In the genomic region with DNA sequence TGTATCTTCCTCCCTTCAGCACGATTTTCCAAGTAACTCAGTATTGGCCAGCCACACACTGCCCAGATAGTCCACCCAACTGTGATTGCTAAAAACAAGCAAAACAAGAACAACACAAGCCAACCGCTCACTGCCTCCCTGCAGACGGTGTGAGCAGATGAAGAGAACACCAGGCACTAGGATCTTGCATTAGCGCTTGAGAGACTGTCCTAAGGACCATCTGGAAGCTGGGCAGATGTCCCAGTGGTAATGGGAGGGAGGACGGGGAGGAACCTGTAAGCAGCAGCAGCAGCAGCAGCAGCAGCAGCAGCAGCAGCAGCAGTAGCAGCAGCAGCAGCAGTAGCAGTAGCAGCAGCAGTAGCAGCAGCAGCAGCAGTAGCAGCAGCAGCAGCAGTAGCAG, we compare ENCODE assay signal across 28 mouse cellular contexts. TPM values are rescaled to one million over a fixed set of nuclear protein-coding genes. Genes with fewer than 3 reads are reported as not detected.
A peak's percentile ranks its signal among the peaks of the same experiment; 100 is the strongest.
DNase-seq lines count a peak whose midpoint lies in the region; ATAC-seq and TF ChIP-seq lines count a peak whose summit lies in the region.
"Had no signal": no experiment of that assay in that cellular context is flagged by ENCODE, and none has a peak within 500 bp of the region (broad histone marks: within the 10 kb centered on the region; RNA-seq: fewer than 3 reads in every experiment).

No protein-coding gene starts in this region.

- no peak overlapping the region for H3K4me2 ChIP-seq in midbrain, postnatal 0 days (ENCODE audit: low read depth, low read length, poor library complexity, severe bottlenecking)
- H3K4me2 ChIP-seq in midbrain, embryonic 15.5 days: no peak overlapping the region
- H3K4me2 ChIP-seq: embryonic facial prominence, embryonic 15.5 days; heart, embryonic 15.5 days; hindbrain, embryonic 15.5 days; intestine, embryonic 15.5 days; liver, embryonic 13.5 days; midbrain, embryonic 13.5 days; neural tube, embryonic 12.5 days had no signal

- 74% methylated on average over 5 of the region's 5 CpGs for whole genome bisulfite sequencing in midbrain, postnatal 0 days
- WGBS in midbrain, embryonic 15.5 days: 71% methylated on average over 5 of the region's 5 CpGs

- H3K9me3 ChIP-seq in midbrain, postnatal 0 days (ENCODE audit: low read length): no peaks in the 10 kb centered on the region
- H3K9me3 ChIP-seq in midbrain, embryonic 15.5 days: no peaks in the 10 kb centered on the region
- H3K9me3 ChIP-seq: embryonic facial prominence, embryonic 15.5 days; heart, embryonic 15.5 days; hindbrain, embryonic 15.5 days; intestine, embryonic 15.5 days; liver, embryonic 13.5 days; midbrain, embryonic 13.5 days; neural tube, embryonic 12.5 days had no signal

- H3K9ac ChIP-seq in midbrain, postnatal 0 days (replicated peaks; ENCODE audit: low read length, poor library complexity, severe bottlenecking): no peak overlapping the region
- H3K9ac ChIP-seq in midbrain, embryonic 15.5 days: no peak overlapping the region
- H3K9ac ChIP-seq: embryonic facial prominence, embryonic 15.5 days; heart, embryonic 15.5 days; hindbrain, embryonic 15.5 days; intestine, embryonic 15.5 days; liver, embryonic 13.5 days; midbrain, embryonic 13.5 days; neural tube, embryonic 12.5 days had no signal

- H3K27me3 ChIP-seq in midbrain, postnatal 0 days (ENCODE audit: insufficient read depth, low read length): peaks cover 10% of the 10 kb centered on the region
- H3K27me3 ChIP-seq in midbrain, embryonic 15.5 days (replicated peaks): peaks cover 17% of the 10 kb centered on the region
- H3K27me3 ChIP-seq: Patski had no signal

- H3K36me3 ChIP-seq in midbrain, postnatal 0 days (ENCODE audit: insufficient read depth, low read length): 0 out of 2 replicates have a peak, but pooled peaks cover 3% of the 10 kb centered on the region
- H3K36me3 ChIP-seq in midbrain, embryonic 15.5 days (replicated peaks): no peaks in the 10 kb centered on the region
- H3K36me3 ChIP-seq: embryonic facial prominence, embryonic 15.5 days; heart, embryonic 15.5 days; hindbrain, embryonic 15.5 days; intestine, embryonic 15.5 days; liver, embryonic 13.5 days; midbrain, embryonic 13.5 days; neural tube, embryonic 12.5 days had no signal

- no peak overlapping the region for H3K27ac ChIP-seq in gastrocnemius, adult 2 months
- H3K27ac ChIP-seq in midbrain, postnatal 0 days (ENCODE audit: low read depth, low read length): no peak overlapping the region
- no peak overlapping the region for H3K27ac ChIP-seq in midbrain, embryonic 15.5 days
- H3K27ac ChIP-seq: embryonic facial prominence, embryonic 15.5 days; heart, embryonic 15.5 days; hindbrain, embryonic 15.5 days; intestine, embryonic 15.5 days; liver, embryonic 13.5 days; midbrain, embryonic 13.5 days; neural tube, embryonic 12.5 days had no signal

- no peak overlapping the region for H3K4me3 ChIP-seq in gastrocnemius, adult 2 months
- H3K4me3 ChIP-seq in midbrain, postnatal 0 days (ENCODE audit: low read depth, low read length): no peak overlapping the region
- no peak overlapping the region for H3K4me3 ChIP-seq in midbrain, embryonic 15.5 days
- H3K4me3 ChIP-seq: embryonic facial prominence, embryonic 15.5 days; heart, embryonic 15.5 days; hindbrain, embryonic 15.5 days; intestine, embryonic 15.5 days; liver, embryonic 13.5 days; midbrain, embryonic 13.5 days; neural tube, embryonic 12.5 days had no signal

- intact Hi-C loops in gastrocnemius, adult 2 months (cut with DNase I): no loop called here
- intact Hi-C loops in left cerebral cortex, postnatal 14 days (cut with DNase I): no loop called here
- intact Hi-C loops in left cerebral cortex, postnatal 36 days (cut with DNase I): no loop called here

- TF ChIP-seq CTCF in gastrocnemius, adult 2 months (IDR thresholded peaks at IDR 0.05): no peak
- no peak for TF ChIP-seq CTCF in midbrain, postnatal 0 days (IDR thresholded peaks at IDR 0.05)

- DNase-seq in gastrocnemius, adult 2 months: peak; percentile 45
- no peak for DNase-seq in gastrocnemius, postnatal 4 days (ENCODE audit: low spot score in 2 of 2)
- DNase-seq in left cerebral cortex, postnatal 14 days (ENCODE audit: low spot score in 2 of 2): peak; percentile 37 to 40
- DNase-seq in left cerebral cortex, postnatal 36 days (ENCODE audit: low spot score in 2 of 2): no peak
- peak; percentile 45 for DNase-seq in midbrain, postnatal 0 days (ENCODE audit: low spot score)
- peak; percentile 43 for DNase-seq in layer of hippocampus, postnatal 14 days (ENCODE audit: low spot score in 2 of 2)
- DNase-seq in adrenal gland, postnatal 14 days: no peak
- DNase-seq: cerebellum, adult 18-20 months; gastrocnemius, postnatal 36 days; heart, postnatal 4 days; kidney, adult 9 months; kidney, postnatal 25 days; liver, embryonic 13.5 days; retina, postnatal 1 day; right cerebral cortex, postnatal 4 days; thymus, adult 18-20 months; thymus, postnatal 4 days had no signal

- H3K4me1 ChIP-seq in midbrain, postnatal 0 days (ENCODE audit: insufficient read depth, low read length): no peaks in the 10 kb centered on the region
- peaks cover 8% of the 10 kb centered on the region for H3K4me1 ChIP-seq in midbrain, embryonic 15.5 days
- H3K4me1 ChIP-seq: liver, embryonic 13.5 days had no signal

- ATAC-seq in midbrain, postnatal 0 days (ENCODE audit: low FRiP score): no peak
- no peak for ATAC-seq in midbrain, embryonic 15.5 days (replicated peaks)
- ATAC-seq: forebrain, embryonic 14.5 days; intestine, embryonic 15.5 days; midbrain, embryonic 13.5 days; Patski had no signal

RNA-seq across cellular contexts. Expression of a gene that starts 14.8 kb away (rescaled TPM):
- under 1 TPM; 0.10 to 0.25 TPM for total RNA-seq in gastrocnemius, adult 2 months (2021)
- 1 to 10 TPM; 1.9 to 2.4 TPM for total RNA-seq in gastrocnemius, postnatal 4 days (2021)
- total RNA-seq in left cerebral cortex, postnatal 14 days (2021): 100 to 1,000 TPM; 258 to 270 TPM
- total RNA-seq in left cerebral cortex, postnatal 36 days (2021): 100 to 1,000 TPM; 293 to 297 TPM
- 33.2 and 36.0 TPM in 2 replicates for total RNA-seq in midbrain, postnatal 0 days (2014; rRNA removed)
- 52.0 and 55.3 TPM in 2 replicates for polyA plus RNA-seq in midbrain, postnatal 0 days (2015; fragmentation: Nextera tagmentation; extraction: Ambion mirVana)
- polyA plus RNA-seq in midbrain, embryonic 15.5 days (2015; fragmentation: Nextera tagmentation; extraction: Ambion mirVana): 23.6 and 24.9 TPM in 2 replicates
- 100 to 1,000 TPM; 122 to 136 TPM for total RNA-seq in layer of hippocampus, postnatal 14 days (2021)
- 1.7 and 2.0 TPM in 2 replicates for total RNA-seq in adrenal gland, postnatal 14 days (2021)
- total RNA-seq: common myeloid progenitor, adult 5-6 weeks had no signal

RNA-seq across cellular contexts. Expression of a gene that starts 21.7 kb away (rescaled TPM):
- total RNA-seq in gastrocnemius, adult 2 months (2021): 100 to 1,000 TPM in 1 of 2 experiments, 10 to 100 TPM in 1; 93.4 to 111 TPM
- total RNA-seq in gastrocnemius, postnatal 4 days (2021): 100 to 1,000 TPM; 103 to 112 TPM
- 10 to 100 TPM; 62.1 to 77.0 TPM for total RNA-seq in left cerebral cortex, postnatal 14 days (2021)
- 10 to 100 TPM; 59.3 to 64.2 TPM for total RNA-seq in left cerebral cortex, postnatal 36 days (2021)
- 43.9 and 52.0 TPM in 2 replicates for total RNA-seq in midbrain, postnatal 0 days (2014; rRNA removed)
- polyA plus RNA-seq in midbrain, postnatal 0 days (2015; fragmentation: Nextera tagmentation; extraction: Ambion mirVana): 34.0 and 37.4 TPM in 2 replicates
- polyA plus RNA-seq in midbrain, embryonic 15.5 days (2015; fragmentation: Nextera tagmentation; extraction: Ambion mirVana): 52.9 and 61.3 TPM in 2 replicates
- total RNA-seq in layer of hippocampus, postnatal 14 days (2021): 10 to 100 TPM; 55.0 to 55.4 TPM
- total RNA-seq in adrenal gland, postnatal 14 days (2021): 32.9 and 38.8 TPM in 2 replicates
- total RNA-seq: common myeloid progenitor, adult 5-6 weeks; megakaryocyte progenitor cell, adult 5-6 weeks had no signal

RNA-seq across cellular contexts. Expression of a gene that starts 43.0 kb away (rescaled TPM):
- 1 to 10 TPM in 1 of 2 experiments, under 1 TPM in 1; 0.66 to 1.1 TPM for total RNA-seq in gastrocnemius, adult 2 months (2021)
- 1 to 10 TPM in 1 of 2 experiments, under 1 TPM in 1; 0.74 to 1.0 TPM for total RNA-seq in gastrocnemius, postnatal 4 days (2021)
- 1 to 10 TPM; 6.4 to 8.5 TPM for total RNA-seq in left cerebral cortex, postnatal 14 days (2021)
- total RNA-seq in left cerebral cortex, postnatal 36 days (2021): 1 to 10 TPM; 7.8 to 8.1 TPM
- 9.3 and 10.4 TPM in 2 replicates for total RNA-seq in midbrain, postnatal 0 days (2014; rRNA removed)
- polyA plus RNA-seq in midbrain, postnatal 0 days (2015; fragmentation: Nextera tagmentation; extraction: Ambion mirVana): 2.7 and 2.9 TPM in 2 replicates
- polyA plus RNA-seq in midbrain, embryonic 15.5 days (2015; fragmentation: Nextera tagmentation; extraction: Ambion mirVana): 2.7 and 2.8 TPM in 2 replicates
- total RNA-seq in layer of hippocampus, postnatal 14 days (2021): 1 to 10 TPM; 4.1 to 5.2 TPM
- 0.67 and 0.79 TPM in 2 replicates for total RNA-seq in adrenal gland, postnatal 14 days (2021)
- total RNA-seq: common myeloid progenitor, adult 5-6 weeks; megakaryocyte progenitor cell, adult 5-6 weeks had no signal
- polyA plus RNA-seq: liver, embryonic 13.5 days had no signal

Comparison
In these comparisons a context has a peak if more than half of its experiments do, and no peak if none do; other contexts are left out.
1. DNase-seq: peak in gastrocnemius, adult 2 months (single experiment), left cerebral cortex, postnatal 14 days (2 of 2), midbrain, postnatal 0 days (single experiment) and layer of hippocampus, postnatal 14 days (2 of 2); none in gastrocnemius, postnatal 4 days (0 of 2), left cerebral cortex, postnatal 36 days (0 of 2) and adrenal gland, postnatal 14 days (single experiment).
2. RNA of a gene that starts 14.8 kb away (total RNA-seq): 293 to 297 TPM in left cerebral cortex, postnatal 36 days, 258 to 270 TPM in left cerebral cortex, postnatal 14 days, 122 to 136 TPM in layer of hippocampus, postnatal 14 days and 33.2 to 36.0 TPM in midbrain, postnatal 0 days; 1.9 to 2.4 TPM in gastrocnemius, postnatal 4 days, 1.7 to 2.0 TPM in adrenal gland, postnatal 14 days and 0.10 to 0.25 TPM in gastrocnemius, adult 2 months; every median in the first group is over 10 times any median in the second.